Mouse (Mus musculus): ENCODE data around the gene Immp2l.

- no peak for TF ChIP-seq POLR2A (IDR thresholded peaks at IDR 0.05; ENCODE audit: insufficient read depth, low read depth, low read length)
- TF ChIP-seq EP300 (IDR thresholded peaks at IDR 0.05; ENCODE audit: insufficient read depth, low read depth, low read length) = no peak
- TF ChIP-seq CTCF (IDR thresholded peaks at IDR 0.05) = no peak
Observed at GRCm38 (mm10) chr12:41726720-41727119, 702.8 kb downstream of the Immp2l start.

Data from heart, adult 2 months (tissue).